Mouse (Mus musculus) bone marrow, adult 2 months (tissue): ENCODE measurements around the gene Milr1. TPM values are rescaled to one million over a fixed set of nuclear protein-coding genes. Genes with fewer than 3 reads are reported as not detected.

Source experiments
- H3K27ac ChIP-seq: fragments of 200-500 bp; 2 replicates; pipeline ENCODE4 v1.5.1; 2012; ENCODE audit warnings: low read depth, mild to moderate bottlenecking, control low read depth, inconsistent platforms, low read length; ENCODE audit not compliant: control insufficient read depth, poor library complexity, insufficient read depth
- H3K4me1 ChIP-seq: fragments of 200-500 bp; 2 replicates; pipeline ENCODE4 v1.6.1; 2011; ENCODE audit warnings: low read length; ENCODE audit not compliant: control insufficient read depth, insufficient read depth
- H3K4me3 ChIP-seq: fragments of 200-500 bp; replicated peaks from 2 replicates; pipeline ENCODE3; 2011; ENCODE audit warnings: mild to moderate bottlenecking, low read depth, low read length, control low read depth; ENCODE audit not compliant: control insufficient read depth
- CTCF ChIP-seq: fragments of 200-500 bp; IDR thresholded peaks from 2 replicates; pipeline ENCODE4 v1.5.1; 2011; ENCODE audit warnings: low read length, control low read depth; ENCODE audit not compliant: control insufficient read depth, insufficient read depth
- POLR2A ChIP-seq: fragments of 200-500 bp; IDR thresholded peaks from 2 replicates; pipeline ENCODE4 v1.6.1; 2011; ENCODE audit warnings: low read depth, mild to moderate bottlenecking, control low read depth, low read length, borderline replicate concordance; ENCODE audit not compliant: control insufficient read depth
- WGBS: fragments of 180-500 bp; shearing (Covaris S2); methylation state at CpG from one replicate; pipeline ENCODE4 v1.1.7; 2018; 5-methylcytosine and 5-hydroxymethylcytosine counted together
- polyA plus RNA-seq: library from polyadenylated mRNA; stranded (reverse); fragments of >200 nt; gene quantifications from 2 replicates; pipeline ENCODE4 v1.2.4, GENCODE M21; 2011; ENCODE audit warnings: low replicate concordance; ENCODE audit not compliant: missing spikeins, insufficient read depth, insufficient read length

The Milr1 gene
- polyA plus RNA-seq, result 8.9 and 38.3 TPM in 2 replicates

- Histone ChIP-seq H3K27ac (peak within 1 kb of the TSS; percentile 93), H3K4me1 (peaks cover 6% of the 10 kb centered on the region; the same call in 1 of the 2 replicates), H3K4me3 (peak within 1 kb of the TSS; percentile 89)
- TF ChIP-seq POLR2A (no peak), CTCF (no peak)
- WGBS, result 2% methylated on average over 17 of the region's 17 CpGs
These were observed at the start of gene Milr1 for GRCm38 (mm10) chr11:106751039-106752018. Milr1 (plus strand) TSS chr11:106751226.

- no peak overlapping the region for H3K4me3 ChIP-seq
- WGBS, result 31% methylated on average over 9 of the region's 9 CpGs
- TF ChIP-seq CTCF, result no peak
- TF ChIP-seq POLR2A, result no peak
- H3K4me1 ChIP-seq, result peaks cover 13% of the 10 kb centered on the region
- peak overlapping the region; percentile 20; the same call in 1 of the 2 replicates for H3K27ac ChIP-seq
These were observed 49.4 kb upstream of the Milr1 start for GRCm38 (mm10) chr11:106701589-106701988.

GRCm38 (mm10) chr11:106702584-106702983 lies 48.4 kb upstream of the Milr1 start:
- Histone ChIP-seq H3K4me3 (no peak overlapping the region), H3K27ac (no peak overlapping the region), H3K4me1 (peaks cover 13% of the 10 kb centered on the region)
- 77% methylated on average over 3 of the region's 3 CpGs for WGBS
- TF ChIP-seq POLR2A (no peak), CTCF (no peak)

- H3K4me3 ChIP-seq, result no peak overlapping the region
- WGBS, result 55% methylated on average over 7 of the region's 7 CpGs
- no peak overlapping the region for H3K27ac ChIP-seq
- TF ChIP-seq CTCF (no peak), POLR2A (no peak)
- peaks cover 10% of the 10 kb centered on the region for H3K4me1 ChIP-seq
These were observed 47.1 kb upstream of the Milr1 start for GRCm38 (mm10) chr11:106703931-106704330.

GRCm38 (mm10) chr11:106704399-106705111 lies 46.5 kb upstream of the Milr1 start:
- H3K4me1 ChIP-seq, result peaks cover 6% of the 10 kb centered on the region; the same call in 1 of the 2 replicates
- WGBS, result 22% methylated on average over 9 of the region's 9 CpGs
- no peak overlapping the region for H3K4me3 ChIP-seq
- no peak for TF ChIP-seq POLR2A
- no peak for TF ChIP-seq CTCF
- no peak overlapping the region for H3K27ac ChIP-seq

GRCm38 (mm10) chr11:106706212-106706611 lies 44.8 kb upstream of the Milr1 start:
- Histone ChIP-seq H3K4me1 (peaks cover 3% of the 10 kb centered on the region; the same call in 1 of the 2 replicates), H3K27ac (no peak overlapping the region), H3K4me3 (no peak overlapping the region)
- TF ChIP-seq CTCF (no peak), POLR2A (no peak)
- 51% methylated on average over 4 of the region's 4 CpGs for WGBS

- no peak overlapping the region for H3K4me3 ChIP-seq
- 54% methylated on average over 8 of the region's 8 CpGs for WGBS
- no peak overlapping the region for H3K27ac ChIP-seq
- peaks cover 1% of the 10 kb centered on the region; the same call in 1 of the 2 replicates for H3K4me1 ChIP-seq
- TF ChIP-seq POLR2A, result no peak
- TF ChIP-seq CTCF, result no peak
These were observed 43.9 kb upstream of the Milr1 start for GRCm38 (mm10) chr11:106707085-106707484.

GRCm38 (mm10) chr11:106707866-106708265 lies 43.2 kb upstream of the Milr1 start:
- no peaks in the 10 kb centered on the region; the same call in 1 of the 2 replicates for H3K4me1 ChIP-seq
- H3K4me3 ChIP-seq, result no peak overlapping the region
- WGBS, result 78% methylated on average over 3 of the region's 3 CpGs
- H3K27ac ChIP-seq, result no peak overlapping the region
- TF ChIP-seq POLR2A (no peak), CTCF (no peak)
